Mouse (Mus musculus): ENCODE measurements at regions not wholly inside any gene's neighbourhood (a gene's known extent, or its start where the extent isn't known, plus 50 kb on each side); places are given as distances from the start of the nearest gene placed in this dataset.
A peak's percentile ranks its signal among the peaks of the same experiment; 100 is the strongest.

GRCm38 (mm10) chr19:15851622-15852021, 95.5 kb downstream of the Psat1 start:
- DNase-seq, result no peak

GRCm38 (mm10) chr19:15850722-15851121, 96.4 kb downstream of the Psat1 start:
- no peak for DNase-seq

- DNase-seq, result no peak
Measured at GRCm38 (mm10) chr19:15849235-15849634, 97.9 kb downstream of the Psat1 start.

GRCm38 (mm10) chr19:15838327-15838726, 108.8 kb downstream of the Psat1 start:
- no peak for DNase-seq

GRCm38 (mm10) chr19:15837715-15838175, 109.4 kb downstream of the Psat1 start:
- no peak for DNase-seq

- DNase-seq, result peak; percentile 15
Measured at GRCm38 (mm10) chr19:15836956-15837714, 110.0 kb downstream of the Psat1 start.

GRCm38 (mm10) chr19:15836201-15836955, 110.8 kb downstream of the Psat1 start:
- peak; percentile 4 for DNase-seq

- no peak for DNase-seq
Measured at GRCm38 (mm10) chr19:15830385-15830784, 116.8 kb downstream of the Psat1 start.

- DNase-seq, result no peak
Measured at GRCm38 (mm10) chr19:15829158-15829557, 118.0 kb downstream of the Psat1 start.

- DNase-seq, result no peak
Measured at GRCm38 (mm10) chr19:15827990-15828705, 119.0 kb downstream of the Psat1 start.

- DNase-seq, result no peak
Measured at GRCm38 (mm10) chr19:15827120-15827989, 119.8 kb downstream of the Psat1 start.

- DNase-seq, result no peak
Measured at GRCm38 (mm10) chr19:15823688-15824371, 123.3 kb downstream of the Psat1 start.

- DNase-seq, result no peak
Measured at GRCm38 (mm10) chr19:15820020-15820419, 127.1 kb downstream of the Psat1 start.

- DNase-seq, result no peak
Measured at GRCm38 (mm10) chr19:15815166-15815565, 132.0 kb downstream of the Psat1 start.

GRCm38 (mm10) chr19:15809008-15809407, 138.1 kb downstream of the Psat1 start:
- no peak for DNase-seq

GRCm38 (mm10) chr19:15807681-15808080, 139.5 kb downstream of the Psat1 start:
- no peak for DNase-seq

GRCm38 (mm10) chr19:15803131-15803889, 143.8 kb downstream of the Psat1 start:
- no peak for DNase-seq

- DNase-seq, result no peak
Measured at GRCm38 (mm10) chr19:15802641-15803040, 144.5 kb downstream of the Psat1 start.

- DNase-seq, result peak; percentile 87
Measured at GRCm38 (mm10) chr19:15801811-15802486, 145.2 kb downstream of the Psat1 start.
